Mouse (Mus musculus): ENCODE results near the gene Ulk4. TPM values are rescaled to one million over a fixed set of nuclear protein-coding genes. Genes with fewer than 3 reads are reported as not detected.
"Not testable (repeated sequence)": the region's sequence is repeated elsewhere in the genome, so short reads cannot be mapped to it uniquely, and the experiment has no call there.

Ulk4 gene
- polyA plus RNA-seq, 1 experiment from 2014 or later, result 134 TPM

DNA sequence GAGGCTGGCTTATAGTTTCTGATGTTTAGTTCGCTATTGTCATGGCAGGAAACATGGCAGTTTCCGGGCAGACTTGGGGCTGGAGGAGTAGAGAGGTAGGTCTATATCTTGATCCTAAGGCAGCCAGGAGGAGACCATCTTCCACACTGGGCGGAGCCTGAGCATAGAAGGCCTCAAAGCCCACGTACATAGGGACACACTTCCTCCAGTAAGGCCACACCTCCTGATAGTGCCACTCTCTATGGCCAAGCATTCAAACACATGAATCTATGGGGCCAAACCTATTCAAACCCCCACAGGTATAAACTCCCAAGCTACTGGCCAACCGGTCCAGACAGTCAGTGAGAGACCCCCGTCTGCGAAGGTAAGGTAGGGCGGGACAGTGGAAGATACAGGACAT, 35.6 kb downstream of the Ulk4 start:
- Histone ChIP-seq H3K9ac (replicated peaks) (no peak overlapping the region), H3K27me3 (no peaks in the 10 kb centered on the region), H3K27ac (replicated peaks) (no peak overlapping the region), H3K4me2 (replicated peaks) (no peak overlapping the region), H3K4me3 (no peak overlapping the region), H3K9me3 (no peaks in the 10 kb centered on the region), H3K36me3 (no peaks in the 10 kb centered on the region), H3K4me1 (no peaks in the 10 kb centered on the region)
- WGBS, result 81% methylated on average over 8 of the region's 8 CpGs
- no peak for ATAC-seq (replicated peaks)

DNA sequence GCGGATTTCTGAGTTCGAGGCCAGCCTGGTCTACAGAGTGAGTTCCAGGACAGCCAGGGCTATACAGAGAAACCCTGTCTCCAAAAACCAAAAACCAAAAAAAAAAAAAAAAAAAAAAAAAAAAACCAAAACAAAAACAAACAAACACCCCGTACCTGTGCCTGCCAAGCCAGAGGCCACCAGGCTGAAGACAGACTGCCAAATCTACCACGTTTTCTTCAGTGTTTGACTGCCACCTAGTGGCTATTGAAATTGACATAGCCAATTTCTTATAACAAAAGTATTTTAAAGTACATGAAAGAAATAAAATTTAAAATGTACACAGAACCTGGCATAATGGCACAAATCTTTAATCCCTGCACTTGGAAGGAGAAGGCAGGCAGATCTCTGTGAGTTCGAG, 36.8 kb downstream of the Ulk4 start:
- H3K27me3 ChIP-seq; ATAC-seq (replicated peaks); H3K4me1 ChIP-seq; H3K9ac ChIP-seq (replicated peaks); H3K4me2 ChIP-seq (replicated peaks); H3K36me3 ChIP-seq; H3K27ac ChIP-seq (replicated peaks); H3K9me3 ChIP-seq; H3K4me3 ChIP-seq: not testable (repeated sequence)
- 46% methylated on average over 5 of the region's 5 CpGs for WGBS

DNA sequence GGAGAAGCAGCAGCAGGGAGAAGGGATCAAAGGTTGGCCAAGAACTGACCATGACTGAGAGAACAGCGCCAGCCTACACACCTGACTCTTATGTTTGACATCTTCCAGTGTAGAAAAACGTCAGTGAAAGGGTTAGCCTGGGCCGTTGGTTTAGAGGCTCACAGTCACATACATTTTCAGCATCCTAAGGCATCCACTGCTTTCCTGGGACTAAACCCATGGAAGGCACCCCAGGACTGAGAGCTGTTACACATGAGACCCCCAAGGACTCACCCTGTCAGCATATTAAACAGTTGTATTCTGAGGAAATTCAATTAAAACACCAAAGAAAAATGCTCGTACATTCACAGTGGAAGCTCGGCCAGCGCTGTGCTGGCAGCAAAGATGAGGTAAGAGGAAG, 37.4 kb downstream of the Ulk4 start:
- Histone ChIP-seq H3K4me1 (no peaks in the 10 kb centered on the region), H3K9me3 (no peaks in the 10 kb centered on the region), H3K27me3 (no peaks in the 10 kb centered on the region), H3K36me3 (no peaks in the 10 kb centered on the region), H3K9ac (replicated peaks) (no peak overlapping the region), H3K4me2 (replicated peaks) (no peak overlapping the region), H3K27ac (replicated peaks) (no peak overlapping the region), H3K4me3 (no peak overlapping the region)
- ATAC-seq (replicated peaks), result no peak
- WGBS, result 84% methylated on average over 6 of the region's 6 CpGs

DNA sequence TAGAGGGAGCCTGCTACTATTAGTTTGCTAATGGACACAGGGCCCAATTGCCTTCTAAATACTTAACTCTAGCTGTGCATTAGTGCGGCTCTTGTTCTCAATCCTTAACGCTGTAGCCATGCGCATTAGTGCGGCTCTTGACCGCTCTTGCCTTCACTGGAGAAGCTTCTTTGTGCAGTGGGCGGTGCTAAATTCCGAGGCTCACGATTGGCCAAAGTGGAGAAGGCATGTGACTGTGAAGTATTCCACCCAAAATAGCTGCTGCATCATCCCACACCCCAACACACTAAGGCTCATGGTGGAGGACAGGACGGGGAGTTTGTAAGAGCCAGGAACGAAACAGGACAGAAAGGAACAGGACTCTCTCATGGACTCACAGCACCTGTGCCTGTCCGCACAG, 58.4 kb downstream of the Ulk4 start:
- no peak for ATAC-seq (replicated peaks)
- WGBS, result 80% methylated on average over 11 of the region's 11 CpGs
- Histone ChIP-seq H3K27me3 (no peaks in the 10 kb centered on the region), H3K36me3 (no peaks in the 10 kb centered on the region), H3K4me3 (no peak overlapping the region), H3K9me3 (no peaks in the 10 kb centered on the region), H3K4me1 (no peaks in the 10 kb centered on the region), H3K9ac (replicated peaks) (no peak overlapping the region), H3K27ac (replicated peaks) (no peak overlapping the region), H3K4me2 (replicated peaks) (no peak overlapping the region)

DNA sequence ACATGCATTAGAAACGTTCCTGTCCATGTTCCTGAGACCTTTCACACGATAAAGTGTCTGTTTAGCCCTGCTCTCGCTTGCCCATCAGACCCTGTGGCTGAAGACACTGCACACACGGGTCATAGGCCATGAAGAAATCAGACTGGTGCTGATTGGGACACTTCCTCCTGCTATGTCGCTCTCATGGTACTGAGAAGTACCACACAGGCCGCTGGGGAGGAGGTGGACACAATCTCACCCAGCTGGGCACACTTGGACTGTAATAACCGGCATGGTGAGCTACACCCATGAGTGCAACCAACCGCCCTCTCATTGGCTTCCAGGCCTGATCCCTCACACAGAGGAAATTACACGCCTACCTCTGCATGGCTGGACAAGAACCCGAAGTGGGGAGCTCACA, 58.8 kb downstream of the Ulk4 start:
- H3K9ac ChIP-seq (replicated peaks), result no peak overlapping the region

DNA sequence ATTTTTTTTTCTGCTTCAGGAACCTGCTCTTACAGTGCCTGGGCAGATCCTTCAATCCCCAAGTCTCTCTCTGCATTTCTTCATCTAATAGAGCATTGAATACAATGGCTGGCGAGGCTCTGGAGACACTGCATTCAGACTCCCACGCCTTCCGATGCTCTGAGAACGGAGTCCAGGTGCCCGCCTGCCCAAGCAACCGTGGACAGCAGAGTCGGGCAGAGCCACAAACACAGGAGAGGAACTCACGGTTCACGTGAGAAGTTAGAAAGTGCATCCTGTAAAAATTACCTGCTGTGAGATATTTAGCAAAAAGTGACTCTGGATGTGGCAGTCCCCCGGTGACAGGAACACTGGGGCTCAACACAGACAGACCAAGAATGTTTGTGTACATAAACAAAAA, 59.3 kb downstream of the Ulk4 start:
- no peaks in the 10 kb centered on the region for H3K4me1 ChIP-seq
- H3K9ac ChIP-seq (replicated peaks), result no peak overlapping the region
- no peaks in the 10 kb centered on the region for H3K36me3 ChIP-seq
- H3K9me3 ChIP-seq, result no peaks in the 10 kb centered on the region
- H3K4me2 ChIP-seq (replicated peaks), result no peak overlapping the region
- ATAC-seq (replicated peaks), result no peak
- H3K27ac ChIP-seq (replicated peaks), result no peak overlapping the region
- WGBS, result 77% methylated on average over 10 of the region's 10 CpGs
- H3K4me3 ChIP-seq, result no peak overlapping the region
- no peaks in the 10 kb centered on the region for H3K27me3 ChIP-seq

More for the DNA sequence above, 58.8 kb downstream of the Ulk4 start:
- H3K27me3 ChIP-seq, result no peaks in the 10 kb centered on the region
- no peak overlapping the region for H3K27ac ChIP-seq (replicated peaks)
- H3K36me3 ChIP-seq, result no peaks in the 10 kb centered on the region
- no peaks in the 10 kb centered on the region for H3K9me3 ChIP-seq
- H3K4me3 ChIP-seq, result no peak overlapping the region
- 84% methylated on average over 10 of the region's 10 CpGs for WGBS
- no peak for ATAC-seq (replicated peaks)
- H3K4me1 ChIP-seq, result no peaks in the 10 kb centered on the region
- no peak overlapping the region for H3K4me2 ChIP-seq (replicated peaks)

DNA sequence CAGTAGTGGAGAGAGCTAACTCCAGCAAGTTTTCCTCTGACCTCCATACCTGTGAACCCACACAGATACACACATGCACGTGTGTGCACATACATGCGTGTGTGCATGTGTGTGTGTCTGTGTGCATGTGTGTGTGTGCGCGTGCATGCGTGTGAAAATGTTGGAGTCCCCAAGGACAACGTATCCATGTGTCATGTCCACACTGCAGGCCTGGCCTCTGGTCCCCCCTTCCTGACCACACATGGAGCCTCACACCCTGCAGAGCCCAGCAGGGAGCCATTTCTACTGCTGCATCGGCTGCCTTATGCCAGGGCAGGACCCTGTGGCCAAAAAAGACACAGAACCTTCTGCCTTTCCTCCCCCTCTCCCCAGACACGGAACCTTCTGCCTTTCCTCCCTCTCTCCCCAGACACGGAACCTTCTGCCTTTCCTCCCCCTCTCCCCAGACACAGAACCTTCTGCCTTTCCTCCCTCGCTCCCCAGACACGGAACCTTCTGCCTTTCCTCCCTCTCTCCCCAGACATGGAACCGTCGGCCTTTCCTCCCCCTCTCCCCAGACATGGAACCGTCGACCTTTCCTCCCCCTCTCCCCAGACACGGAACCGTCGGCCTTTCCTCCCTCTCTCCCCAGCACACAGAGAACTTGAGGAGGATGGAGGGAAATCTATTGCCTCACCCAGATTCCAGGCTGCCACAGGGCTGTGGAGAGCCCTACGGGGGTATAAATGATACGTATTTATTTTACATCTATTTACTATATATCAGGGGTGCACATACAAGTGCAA, 60.3 kb downstream of the Ulk4 start:
- H3K4me3 ChIP-seq, result no peak overlapping the region
- H3K27me3 ChIP-seq, result no peaks in the 10 kb centered on the region
- no peaks in the 10 kb centered on the region for H3K4me1 ChIP-seq
- ATAC-seq (replicated peaks), result no peak
- no peak overlapping the region for H3K9ac ChIP-seq (replicated peaks)
- no peaks in the 10 kb centered on the region for H3K36me3 ChIP-seq
- no peak overlapping the region for H3K4me2 ChIP-seq (replicated peaks)
- no peaks in the 10 kb centered on the region for H3K9me3 ChIP-seq
- WGBS, result 80% methylated on average over 20 of the region's 20 CpGs
- no peak overlapping the region for H3K27ac ChIP-seq (replicated peaks)

DNA sequence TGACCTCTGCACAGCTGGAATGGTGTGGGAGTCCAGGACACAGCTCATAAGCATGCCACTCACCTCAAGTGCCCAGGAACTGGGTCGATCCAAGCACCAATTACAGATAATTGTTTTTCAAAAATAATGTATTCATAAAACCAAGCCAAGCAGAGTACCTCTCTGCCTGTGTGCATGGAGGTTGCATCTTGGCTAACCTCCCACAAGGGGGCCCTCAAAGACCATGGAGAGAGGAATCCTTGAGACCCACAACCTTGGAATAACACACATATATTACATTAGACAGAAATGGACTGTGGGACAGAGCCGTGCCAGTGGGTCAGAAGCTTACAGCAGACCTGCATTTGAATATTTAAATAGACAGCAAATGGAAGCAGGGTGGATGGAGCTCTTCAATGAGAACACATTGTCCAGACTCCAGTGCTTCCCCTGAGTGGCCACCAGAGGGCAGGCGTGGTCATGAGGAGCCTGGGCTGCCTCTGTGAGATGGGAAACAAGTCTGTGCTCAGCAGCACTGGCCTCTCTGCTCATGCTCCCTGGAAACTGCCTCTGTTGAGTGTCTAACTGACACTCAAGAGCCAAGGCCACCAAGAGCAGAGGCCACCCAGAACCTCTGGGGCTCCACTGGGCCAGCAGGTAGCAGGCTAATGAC, 61.5 kb downstream of the Ulk4 start:
- Histone ChIP-seq H3K36me3 (no peaks in the 10 kb centered on the region), H3K27ac (replicated peaks) (no peak overlapping the region), H3K4me2 (replicated peaks) (no peak overlapping the region), H3K4me3 (no peak overlapping the region), H3K9me3 (no peaks in the 10 kb centered on the region), H3K9ac (replicated peaks) (no peak overlapping the region), H3K4me1 (no peaks in the 10 kb centered on the region), H3K27me3 (no peaks in the 10 kb centered on the region)
- 30% methylated on average over 3 of the region's 3 CpGs for WGBS
- ATAC-seq (replicated peaks), result peak; percentile 68

DNA sequence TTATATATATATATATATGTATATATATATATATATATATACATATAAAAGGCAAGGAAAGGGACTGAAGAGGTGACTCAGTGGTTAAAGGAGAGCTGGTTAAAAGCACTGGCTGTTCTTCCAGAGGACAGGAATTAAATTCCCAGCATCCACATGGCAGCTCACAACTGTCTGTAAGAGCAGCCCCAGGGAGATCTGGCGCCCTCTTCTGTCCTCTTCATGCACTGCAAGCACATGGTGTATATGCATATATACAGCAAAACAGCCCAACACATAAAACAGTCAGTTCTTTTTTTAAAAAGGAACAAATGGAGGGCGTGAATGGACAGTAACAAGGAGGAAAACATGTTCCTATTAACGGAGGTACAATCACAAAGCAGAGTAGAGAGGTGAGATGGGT, 64.7 kb downstream of the Ulk4 start:
- ATAC-seq (replicated peaks), result no peak
- H3K4me1 ChIP-seq, result no peaks in the 10 kb centered on the region
- no peak overlapping the region for H3K9ac ChIP-seq (replicated peaks)
- no peaks in the 10 kb centered on the region for H3K27me3 ChIP-seq
- 0 out of 2 replicates have a peak, but pooled peaks cover 6% of the 10 kb centered on the region for H3K9me3 ChIP-seq
- peaks cover 9% of the 10 kb centered on the region; the same call in 1 of the 2 replicates for H3K36me3 ChIP-seq
- H3K4me3 ChIP-seq, result no peak overlapping the region
- H3K27ac ChIP-seq (replicated peaks), result no peak overlapping the region
- no peak overlapping the region for H3K4me2 ChIP-seq (replicated peaks)
- WGBS, result 71% methylated on average over 3 of the region's 3 CpGs

DNA sequence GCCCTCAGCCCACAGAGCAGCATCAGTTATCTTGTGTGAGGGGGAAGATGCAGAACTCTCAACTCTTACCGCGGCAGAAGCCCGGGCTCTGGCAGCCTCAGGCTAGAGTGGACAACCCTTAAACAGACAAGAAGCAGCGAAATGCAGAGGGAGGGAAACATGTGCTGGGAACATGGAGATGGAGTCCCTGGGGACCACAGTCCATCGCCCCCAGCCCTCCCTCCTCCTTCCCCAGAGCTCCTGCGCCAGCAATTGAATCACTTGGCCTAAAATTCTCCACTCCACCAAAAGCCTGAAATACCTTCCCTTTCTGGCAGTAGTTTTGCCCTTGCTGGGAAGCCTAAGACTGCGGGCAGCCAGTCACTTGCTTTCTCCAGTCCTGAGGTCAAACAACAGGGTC, 72.0 kb downstream of the Ulk4 start:
- Histone ChIP-seq H3K4me2 (replicated peaks) (no peak overlapping the region), H3K9me3 (0 out of 2 replicates have a peak, but pooled peaks cover 6% of the 10 kb centered on the region), H3K4me1 (no peaks in the 10 kb centered on the region), H3K4me3 (no peak overlapping the region), H3K9ac (replicated peaks) (no peak overlapping the region), H3K36me3 (peaks cover 9% of the 10 kb centered on the region; the same call in 1 of the 2 replicates), H3K27ac (replicated peaks) (no peak overlapping the region; the same call in 1 of the 2 replicates), H3K27me3 (no peaks in the 10 kb centered on the region)
- WGBS, result 87% methylated on average over 7 of the region's 7 CpGs
- no peak for ATAC-seq (replicated peaks)

DNA sequence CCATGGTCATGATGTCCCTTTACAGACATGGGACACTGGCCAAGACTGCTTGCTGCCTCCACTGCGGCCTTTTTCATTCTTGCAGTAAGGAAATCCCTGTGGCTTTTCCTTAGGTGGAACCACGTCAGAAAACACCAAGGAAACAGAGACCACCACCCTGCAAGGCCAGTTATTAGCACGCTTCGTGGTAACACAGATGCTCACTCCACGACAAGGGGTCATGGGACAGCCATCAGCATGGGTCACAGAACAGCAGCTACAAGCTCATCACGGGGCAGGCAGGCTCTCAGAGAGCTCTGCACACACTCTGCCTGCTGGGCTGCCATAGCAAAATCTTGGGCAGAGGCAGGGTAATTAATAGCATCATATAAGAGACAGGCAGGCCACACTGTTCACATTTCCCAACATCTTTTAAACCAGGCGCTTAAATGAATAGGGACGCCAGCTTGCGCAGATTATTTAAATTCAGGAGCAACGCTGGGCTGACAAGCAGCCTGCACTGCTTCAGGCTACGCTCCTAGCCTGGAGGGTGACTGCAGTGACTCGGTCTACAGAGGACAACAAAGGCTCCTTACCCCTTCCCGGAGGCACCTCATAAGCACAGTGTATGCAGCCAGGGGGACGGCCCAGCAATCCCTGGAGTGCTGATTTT, 72.7 kb downstream of the Ulk4 start:
- H3K4me3 ChIP-seq, result no peak overlapping the region
- no peak overlapping the region for H3K4me2 ChIP-seq (replicated peaks)
- no peak overlapping the region for H3K9ac ChIP-seq (replicated peaks)
- no peak for ATAC-seq (replicated peaks)
- no peaks in the 10 kb centered on the region for H3K4me1 ChIP-seq
- H3K9me3 ChIP-seq, result 0 out of 2 replicates have a peak, but pooled peaks cover 3% of the 10 kb centered on the region
- WGBS, result 66% methylated on average over 14 of the region's 14 CpGs
- H3K27me3 ChIP-seq, result no peaks in the 10 kb centered on the region
- H3K27ac ChIP-seq (replicated peaks), result no peak overlapping the region; the same call in 1 of the 2 replicates
- peaks cover 9% of the 10 kb centered on the region; the same call in 1 of the 2 replicates for H3K36me3 ChIP-seq

DNA sequence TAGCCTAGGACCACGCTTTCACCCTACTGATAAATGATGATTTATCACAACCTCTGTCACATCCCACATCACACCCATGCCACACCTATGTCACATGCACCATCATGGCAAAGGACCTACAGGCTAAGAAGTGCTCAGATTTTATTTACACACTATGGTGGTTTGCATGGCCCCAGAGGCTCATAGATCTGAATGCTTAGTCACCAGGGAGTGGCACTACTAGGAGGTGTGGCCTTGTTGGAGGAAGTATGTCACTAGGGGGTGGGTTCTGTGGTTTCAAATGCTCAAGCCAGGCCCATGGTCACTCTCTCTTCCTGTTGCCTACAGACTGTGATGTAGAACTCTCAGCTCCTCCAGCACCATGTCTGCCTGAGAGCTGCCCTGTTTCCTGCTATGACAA, 73.3 kb downstream of the Ulk4 start:
- Histone ChIP-seq H3K4me1 (no peaks in the 10 kb centered on the region), H3K9ac (replicated peaks) (no peak overlapping the region), H3K27ac (replicated peaks) (no peak overlapping the region), H3K36me3 (peaks cover 6% of the 10 kb centered on the region; the same call in 1 of the 2 replicates), H3K9me3 (0 out of 2 replicates have a peak, but pooled peaks cover 2% of the 10 kb centered on the region), H3K4me3 (no peak overlapping the region), H3K27me3 (no peaks in the 10 kb centered on the region), H3K4me2 (replicated peaks) (no peak overlapping the region)
- 100% methylated on average over 1 of the region's 1 CpGs for WGBS
- ATAC-seq (replicated peaks), result no peak
